Mouse (Mus musculus): ENCODE results near the gene Rfx6.

The Rfx6 gene

GRCm38 (mm10) chr10:51677548-51678250 is at the start of gene Rfx6:
Gene Rfx6 (plus strand): TSS chr10:51677756.
- DNase-seq (ENCODE audit: low read depth, low spot score) = peak; percentile 41

- no peak for DNase-seq (ENCODE audit: low read depth, low spot score)
These were observed 46.0 kb upstream of the Rfx6 start, which contains the start of gene Gprc6a for GRCm38 (mm10) chr10:51631411-51632136. Gene Gprc6a (minus strand): TSS chr10:51631461.

- DNase-seq (ENCODE audit: low read depth, low spot score) = no peak
These were observed 27.9 kb upstream of the Rfx6 start for GRCm38 (mm10) chr10:51649506-51650221.

- DNase-seq (ENCODE audit: low read depth, low spot score) = no peak
These were observed 20.2 kb upstream of the Rfx6 start for GRCm38 (mm10) chr10:51657324-51657723.

GRCm38 (mm10) chr10:51669334-51669733 is 8.2 kb upstream of the Rfx6 start:
- no peak for DNase-seq (ENCODE audit: low read depth, low spot score)

GRCm38 (mm10) chr10:51671583-51671982 is 6.0 kb upstream of the Rfx6 start:
- DNase-seq (ENCODE audit: low read depth, low spot score) = no peak

- DNase-seq (ENCODE audit: low read depth, low spot score) = no peak
These were observed 5.3 kb upstream of the Rfx6 start for GRCm38 (mm10) chr10:51672082-51672779.

- no peak for DNase-seq (ENCODE audit: low read depth, low spot score)
These were observed 689 bp downstream of the Rfx6 start for GRCm38 (mm10) chr10:51678251-51678639.

- peak; percentile 4 for DNase-seq (ENCODE audit: low read depth, low spot score)
These were observed 43.3 kb downstream of the Rfx6 start for GRCm38 (mm10) chr10:51720904-51721303.

GRCm38 (mm10) chr10:51761436-51761835 is 83.9 kb downstream of the Rfx6 start:
- no peak for DNase-seq (ENCODE audit: low read depth, low spot score)

- no peak for DNase-seq (ENCODE audit: low read depth, low spot score)
These were observed 85.7 kb downstream of the Rfx6 start for GRCm38 (mm10) chr10:51763241-51763640.

- no peak for DNase-seq (ENCODE audit: low read depth, low spot score)
These were observed 90.9 kb downstream of the Rfx6 start for GRCm38 (mm10) chr10:51768445-51768844.

GRCm38 (mm10) chr10:51769252-51769651 is 91.7 kb downstream of the Rfx6 start:
- DNase-seq (ENCODE audit: low read depth, low spot score) = no peak

- DNase-seq (ENCODE audit: low read depth, low spot score) = peak; percentile 12
These were observed 102.1 kb downstream of the Rfx6 start for GRCm38 (mm10) chr10:51779648-51780047.

Data from mesoderm, embryonic 11.5 days (tissue).